Mouse (Mus musculus) brown adipose tissue, adult 24 weeks (tissue): ENCODE data around the gene Tmcc1. TPM values are rescaled to one million over a fixed set of nuclear protein-coding genes. Genes with fewer than 3 reads are reported as not detected.

Source experiments
- H3K27ac ChIP-seq: fragments of 200-500 bp; replicated peaks from 2 replicates; pipeline ENCODE4 v1.5.1; 2012; ENCODE audit warnings: low read depth, mild to moderate bottlenecking, low read length
- H3K4me1 ChIP-seq: fragments of 200-500 bp; 2 replicates; pipeline ENCODE4 v1.6.1; 2012; ENCODE audit warnings: low read length, mixed read lengths; ENCODE audit not compliant: control insufficient read depth, insufficient read depth, insufficient read length
- H3K4me3 ChIP-seq: fragments of 200-500 bp; 2 replicates; pipeline ENCODE4 v1.5.1; 2012; ENCODE audit warnings: low read depth, mild to moderate bottlenecking, low read length, moderate library complexity; ENCODE audit not compliant: insufficient read depth
- polyA plus RNA-seq: library from polyadenylated mRNA; stranded (reverse); fragments of >200 nt; gene quantifications from 2 replicates; pipeline ENCODE4 v1.2.4, GENCODE M21; 2012; ENCODE audit not compliant: missing spikeins, insufficient read depth, insufficient read length

Gene Tmcc1
- polyA plus RNA-seq, 1 experiment = 10.9 TPM

DNA sequence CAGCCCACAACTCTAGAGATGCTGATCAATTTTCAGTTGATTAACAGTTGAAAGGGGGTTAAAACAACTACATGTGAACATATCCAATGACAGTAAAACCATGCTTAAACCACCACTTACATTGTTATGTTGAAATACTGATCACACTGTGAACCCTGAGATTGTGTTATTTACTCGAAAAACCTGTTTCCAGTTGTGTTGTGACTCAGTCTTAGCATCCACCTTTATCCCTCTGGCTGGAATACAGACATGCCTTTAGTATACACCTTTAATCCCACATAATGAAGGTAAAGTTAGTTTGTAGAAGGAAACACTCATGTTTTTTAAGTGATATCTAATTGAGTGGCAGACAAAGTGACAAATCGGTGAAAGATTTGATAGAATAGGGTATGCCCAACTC lies 156.7 kb downstream of the Tmcc1 start:
- H3K4me3 ChIP-seq = no peak overlapping the region

DNA sequence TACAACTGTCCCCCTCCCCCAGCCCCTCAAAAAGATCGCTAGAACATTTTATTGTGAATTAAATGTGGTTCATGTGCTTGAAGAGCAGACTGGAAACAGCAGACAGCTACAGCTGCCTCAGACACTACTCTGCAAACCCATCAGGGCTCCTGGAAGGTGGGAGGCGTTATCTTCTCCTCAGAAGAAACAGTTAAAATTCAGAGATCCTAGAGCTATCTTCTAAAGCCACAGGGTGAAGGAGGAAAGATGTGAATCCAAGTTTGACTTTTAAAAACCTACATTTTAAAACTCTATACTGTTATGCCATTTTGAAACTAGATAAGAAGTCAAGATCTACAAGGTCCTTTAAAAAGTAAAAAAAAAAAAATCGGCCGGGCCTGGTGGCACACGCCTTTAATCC lies 162.2 kb downstream of the Tmcc1 start:
- H3K4me3 ChIP-seq = no peak overlapping the region
- no peaks in the 10 kb centered on the region for H3K4me1 ChIP-seq
- H3K27ac ChIP-seq = no peak overlapping the region

More for the DNA sequence above, 156.7 kb downstream of the Tmcc1 start:
- Histone ChIP-seq H3K27ac (no peak overlapping the region), H3K4me1 (peaks cover 3% of the 10 kb centered on the region; the same call in 1 of the 2 replicates)

DNA sequence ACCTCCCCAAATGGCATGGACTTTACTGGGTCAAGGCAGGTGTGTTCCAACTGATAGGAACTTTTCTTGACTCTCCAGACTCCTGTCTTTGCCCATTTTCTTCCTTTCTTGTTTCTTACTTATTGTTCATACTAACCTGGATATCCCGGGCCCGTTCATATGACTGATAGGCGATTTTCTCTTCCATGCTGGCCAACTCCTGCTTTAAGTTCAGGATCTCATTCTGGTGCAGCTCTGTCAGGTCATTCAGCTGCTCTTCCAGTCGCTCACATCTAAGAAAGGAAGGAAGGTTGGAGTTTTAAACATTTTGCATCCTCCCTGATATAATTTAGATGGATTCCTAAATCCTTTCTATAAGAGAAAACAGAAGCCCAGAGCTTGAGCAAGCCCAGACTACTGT lies 168.6 kb downstream of the Tmcc1 start:
- no peak overlapping the region for H3K4me3 ChIP-seq
- H3K4me1 ChIP-seq = no peaks in the 10 kb centered on the region
- H3K27ac ChIP-seq = no peak overlapping the region

DNA sequence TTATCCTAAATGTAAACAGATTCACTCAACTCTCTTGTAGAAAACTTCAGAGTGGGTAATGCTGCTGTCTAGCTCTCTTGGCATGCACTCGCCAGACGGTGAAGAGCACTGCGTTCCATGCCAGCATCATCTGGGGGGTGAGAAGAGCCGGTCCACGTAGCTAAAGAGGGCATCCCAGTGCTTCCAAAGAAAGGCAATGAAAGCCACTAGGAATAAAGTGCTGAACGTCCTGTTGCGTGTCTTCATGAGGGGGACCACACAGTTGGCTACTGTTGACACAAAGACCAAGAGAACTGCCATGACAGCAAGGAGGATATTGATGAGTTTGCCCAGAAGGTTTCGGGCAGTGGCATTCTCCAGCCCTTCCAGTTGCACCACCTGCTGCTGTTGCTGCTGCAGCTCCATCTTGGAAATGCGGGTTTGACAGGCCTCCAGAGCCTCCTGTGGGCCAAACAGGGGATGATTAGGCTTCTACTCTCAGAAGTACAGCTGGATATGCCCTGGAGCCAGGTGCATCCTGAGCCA lies 171.3 kb downstream of the Tmcc1 start:
- no peak overlapping the region for H3K4me3 ChIP-seq
- no peaks in the 10 kb centered on the region for H3K4me1 ChIP-seq
- no peak overlapping the region for H3K27ac ChIP-seq

DNA sequence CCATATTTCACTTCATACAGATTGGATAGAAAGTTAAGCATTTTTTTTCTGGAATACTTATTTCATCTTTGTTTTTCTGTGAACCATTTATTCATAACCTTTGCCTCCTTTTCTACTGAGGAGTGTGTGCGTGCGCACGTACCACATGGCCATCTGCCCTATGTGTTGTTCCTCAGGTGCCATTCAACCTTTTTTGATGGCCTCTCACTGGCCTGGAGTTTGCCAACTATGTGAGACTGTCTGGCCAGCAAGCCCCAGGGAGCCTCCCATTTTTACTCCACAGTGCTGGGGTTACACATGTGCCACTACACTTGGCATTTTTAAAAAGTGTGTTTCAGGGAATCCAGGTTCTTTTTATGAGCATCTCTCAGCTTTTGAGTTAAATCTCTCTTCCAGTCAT lies 177.4 kb downstream of the Tmcc1 start:
- Histone ChIP-seq H3K27ac (no peak overlapping the region; the same call in 1 of the 2 replicates), H3K4me1 (no peaks in the 10 kb centered on the region), H3K4me3 (no peak overlapping the region)

DNA sequence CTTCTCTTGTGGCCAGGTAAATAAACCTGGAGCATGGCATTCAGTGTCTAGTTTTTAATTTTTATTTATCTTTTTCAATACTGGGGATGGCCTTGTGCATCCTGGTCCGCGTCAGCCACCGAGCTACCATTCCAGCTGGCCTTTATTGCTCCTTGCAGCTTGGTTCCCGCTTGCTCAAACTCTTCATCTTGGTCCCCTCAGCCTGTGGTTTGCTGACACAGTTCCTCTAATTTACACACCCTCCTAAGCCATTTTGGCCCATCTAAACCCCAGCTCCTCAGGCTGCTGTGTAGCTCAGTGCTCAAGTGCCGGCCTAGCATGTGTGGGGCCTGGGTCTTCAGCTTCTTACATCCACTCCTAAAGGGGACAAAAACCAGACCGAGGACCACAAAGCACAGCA lies 179.2 kb downstream of the Tmcc1 start:
- H3K4me1 ChIP-seq = no peaks in the 10 kb centered on the region
- peak overlapping the region; percentile 9 for H3K27ac ChIP-seq
- H3K4me3 ChIP-seq = no peak overlapping the region

DNA sequence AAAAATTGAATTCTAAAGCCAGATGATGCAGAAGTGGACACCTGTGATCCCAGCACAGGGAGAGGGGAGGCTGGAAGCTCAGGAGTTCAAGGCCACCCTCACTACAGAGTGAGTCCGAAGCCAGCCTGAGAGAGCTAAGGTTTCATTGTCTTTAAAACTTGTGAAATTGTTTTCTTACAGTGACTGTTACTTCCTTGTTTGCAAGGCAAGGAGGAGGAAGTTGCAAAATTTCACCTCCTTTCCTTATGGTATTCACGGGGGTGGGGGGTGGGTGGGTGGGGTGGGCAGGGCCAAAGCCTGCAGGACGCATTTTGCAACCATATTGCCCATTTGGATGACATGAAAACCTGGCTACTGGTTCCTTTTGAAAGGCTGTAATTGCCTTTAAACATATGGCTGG lies 179.6 kb downstream of the Tmcc1 start:
- H3K27ac ChIP-seq = peak overlapping the region; percentile 49
- no peak overlapping the region for H3K4me3 ChIP-seq
- H3K4me1 ChIP-seq = no peaks in the 10 kb centered on the region

DNA sequence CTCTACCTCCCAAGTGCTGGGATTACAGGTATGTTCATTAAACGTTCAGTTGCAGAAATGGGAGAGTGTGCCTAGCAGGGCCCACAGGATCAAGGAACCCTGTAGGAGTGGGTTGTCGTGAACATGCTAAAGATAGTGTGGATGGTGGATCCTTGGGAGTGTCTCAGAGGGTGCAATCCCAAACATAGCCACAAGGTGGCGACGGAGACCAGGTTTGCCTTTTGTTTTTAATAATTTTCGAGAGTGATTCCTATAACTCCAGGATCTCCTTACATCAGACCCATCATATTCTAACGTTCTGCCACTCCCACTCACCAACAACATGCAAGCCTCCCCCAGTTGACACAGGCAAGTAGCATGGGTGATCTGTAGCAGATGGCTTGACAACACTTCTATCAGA lies 182.7 kb downstream of the Tmcc1 start:
- Histone ChIP-seq H3K4me3 (no peak overlapping the region), H3K4me1 (peaks cover 10% of the 10 kb centered on the region), H3K27ac (no peak overlapping the region)

DNA sequence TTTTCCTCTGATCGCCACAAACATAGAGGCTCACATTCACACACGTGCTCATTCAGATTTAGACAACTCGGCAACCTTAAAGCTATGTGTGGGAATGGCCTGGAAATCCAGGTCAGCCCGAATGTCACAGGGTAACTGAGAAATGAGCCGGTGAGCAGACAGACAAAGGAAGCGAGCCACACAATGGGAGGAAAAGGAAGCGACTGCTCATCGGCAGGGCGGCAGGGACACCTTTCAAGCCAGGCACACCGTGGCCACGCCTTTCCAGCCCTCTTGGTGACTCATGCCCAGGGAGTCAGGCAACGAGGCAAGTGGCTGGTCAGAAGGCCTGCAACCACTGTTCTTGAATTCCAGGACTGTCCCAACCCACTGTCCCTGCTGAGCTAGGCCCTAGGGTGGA lies 183.9 kb downstream of the Tmcc1 start:
- no peak overlapping the region for H3K4me3 ChIP-seq
- H3K27ac ChIP-seq = 0 out of 2 replicates have a peak overlapping the region, but pooled peaks have one; percentile 20
- H3K4me1 ChIP-seq = peaks cover 15% of the 10 kb centered on the region

DNA sequence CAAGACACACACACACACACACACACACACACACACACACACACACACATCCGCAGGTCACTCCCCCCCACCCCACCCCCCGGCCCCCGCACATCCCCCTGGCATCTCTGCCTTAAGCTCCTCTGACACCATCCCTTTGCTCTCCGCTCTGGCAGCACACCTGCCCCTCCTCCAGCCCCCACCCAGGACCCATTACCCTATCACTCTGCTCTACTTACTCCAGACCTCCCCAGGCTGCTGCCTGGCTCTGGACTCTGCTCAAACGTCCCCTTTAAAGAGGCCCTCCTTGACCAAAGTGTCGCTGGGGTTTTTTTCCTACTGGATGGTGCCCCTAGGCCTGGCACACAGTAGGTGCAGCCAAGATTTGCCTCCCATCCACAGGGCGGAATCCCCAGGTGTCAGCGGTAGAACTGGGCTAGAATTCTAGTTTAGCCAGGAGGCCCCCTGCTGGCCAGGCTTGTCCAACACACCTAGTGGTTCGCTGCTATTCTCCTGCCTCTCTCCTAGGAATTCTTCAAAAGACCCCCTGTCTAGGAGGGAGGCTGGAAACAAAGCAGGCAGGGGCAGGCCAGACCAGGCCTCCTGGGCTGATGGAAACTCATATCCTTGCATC lies 185.6 kb downstream of the Tmcc1 start:
- Histone ChIP-seq H3K27ac (peak overlapping the region; percentile 44; the same call in 1 of the 2 replicates), H3K4me3 (no peak overlapping the region)

DNA sequence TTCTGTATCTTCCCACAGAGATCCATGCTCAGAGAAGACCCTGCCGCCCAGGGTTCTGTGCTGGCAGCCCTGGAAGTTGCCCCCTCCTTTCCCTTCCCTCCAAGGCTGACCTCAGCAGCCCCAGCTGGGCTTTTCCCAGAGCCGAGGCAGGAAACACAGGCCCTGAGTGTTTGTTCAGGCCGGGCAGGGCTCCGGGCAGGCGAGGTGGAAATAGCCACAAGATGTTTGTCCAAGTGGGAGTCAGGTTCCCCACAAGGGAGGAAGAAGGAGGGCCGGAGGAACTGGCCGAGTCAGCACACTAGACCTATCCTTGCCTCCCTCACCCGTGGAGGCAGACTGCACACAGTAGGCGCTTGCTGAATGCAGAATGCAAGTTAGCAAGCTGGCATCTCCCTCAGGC lies 186.6 kb downstream of the Tmcc1 start:
- H3K4me3 ChIP-seq = no peak overlapping the region
- H3K4me1 ChIP-seq = peaks cover 28% of the 10 kb centered on the region
- H3K27ac ChIP-seq = peak overlapping the region; percentile 99

More for the DNA sequence above, 185.6 kb downstream of the Tmcc1 start:
- H3K4me1 ChIP-seq = peaks cover 20% of the 10 kb centered on the region

DNA sequence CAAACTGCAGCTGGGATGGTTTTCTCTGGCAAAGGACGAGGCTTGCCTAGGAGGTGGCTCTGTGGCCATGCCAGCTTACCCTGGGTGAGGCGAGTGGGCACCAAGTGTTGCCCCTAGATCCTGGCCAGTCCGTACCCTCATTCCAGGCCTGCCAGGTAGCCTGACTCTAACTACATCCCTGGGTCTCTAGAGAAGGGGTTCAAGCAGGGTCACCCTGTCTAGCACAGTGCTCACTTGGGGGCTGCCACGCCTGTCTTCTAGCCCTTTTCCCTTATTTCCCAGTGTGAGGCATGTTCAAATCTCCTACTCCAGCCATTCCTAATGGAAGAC lies 187.4 kb downstream of the Tmcc1 start:
- peak overlapping the region; percentile 99 for H3K27ac ChIP-seq
- H3K4me3 ChIP-seq = no peak overlapping the region
- H3K4me1 ChIP-seq = peaks cover 34% of the 10 kb centered on the region

DNA sequence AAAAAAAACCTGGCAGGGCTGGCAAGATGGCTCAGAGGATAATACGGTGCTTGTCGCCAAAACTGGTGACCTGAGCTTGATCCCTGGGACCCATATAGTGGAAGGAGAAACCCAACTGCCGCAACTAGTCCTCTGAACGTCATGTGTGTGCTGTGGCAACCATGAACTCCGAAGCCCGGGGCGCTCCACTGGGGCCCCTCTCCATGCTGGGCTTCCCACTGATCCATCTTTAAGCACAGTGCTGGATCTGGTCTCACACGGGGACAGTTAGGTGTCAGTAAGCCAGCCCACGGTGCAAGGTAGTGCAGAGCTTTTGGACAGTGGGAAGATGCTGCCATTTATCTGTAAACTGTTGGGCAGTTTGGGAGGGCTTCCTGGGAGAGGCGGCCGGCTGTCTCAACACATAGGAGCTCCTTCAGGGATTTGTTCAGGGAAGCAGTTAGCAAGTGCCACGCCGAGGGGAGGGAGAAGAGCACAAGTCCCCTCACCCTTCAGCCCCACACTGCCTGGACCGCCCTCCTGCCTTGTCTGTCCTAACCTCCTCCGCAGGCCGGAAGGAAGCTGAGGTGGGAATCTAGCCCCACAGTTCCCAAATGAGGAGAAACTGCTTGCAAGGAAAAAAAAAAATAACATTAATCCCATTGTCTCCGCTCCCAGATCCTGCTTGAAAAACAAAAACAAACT lies 187.9 kb downstream of the Tmcc1 start:
- no peak overlapping the region for H3K4me3 ChIP-seq
- H3K4me1 ChIP-seq = peaks cover 36% of the 10 kb centered on the region
- H3K27ac ChIP-seq = peak overlapping the region; percentile 99

DNA sequence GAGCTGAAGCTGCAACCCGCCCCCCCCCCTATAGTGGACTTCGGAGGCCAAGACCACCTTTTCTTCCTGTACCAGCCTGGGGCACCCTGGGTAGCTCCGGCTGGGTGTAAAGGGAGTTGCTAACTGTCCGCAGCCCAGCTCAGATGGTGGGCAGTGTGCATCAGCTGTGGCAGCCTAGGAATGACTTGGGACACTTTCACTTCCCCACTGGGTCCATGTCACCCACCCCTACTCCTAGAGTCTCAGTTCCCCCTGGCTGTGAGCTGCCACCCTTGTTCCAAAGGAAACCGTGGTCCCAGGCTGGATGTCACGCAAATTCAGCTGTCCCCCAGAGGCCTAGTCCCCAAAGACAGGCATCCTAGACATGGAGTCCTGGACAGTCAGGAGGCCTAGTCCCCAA lies 188.6 kb downstream of the Tmcc1 start:
- H3K4me3 ChIP-seq = no peak overlapping the region
- H3K4me1 ChIP-seq = peaks cover 38% of the 10 kb centered on the region
- H3K27ac ChIP-seq = peak overlapping the region; percentile 99

DNA sequence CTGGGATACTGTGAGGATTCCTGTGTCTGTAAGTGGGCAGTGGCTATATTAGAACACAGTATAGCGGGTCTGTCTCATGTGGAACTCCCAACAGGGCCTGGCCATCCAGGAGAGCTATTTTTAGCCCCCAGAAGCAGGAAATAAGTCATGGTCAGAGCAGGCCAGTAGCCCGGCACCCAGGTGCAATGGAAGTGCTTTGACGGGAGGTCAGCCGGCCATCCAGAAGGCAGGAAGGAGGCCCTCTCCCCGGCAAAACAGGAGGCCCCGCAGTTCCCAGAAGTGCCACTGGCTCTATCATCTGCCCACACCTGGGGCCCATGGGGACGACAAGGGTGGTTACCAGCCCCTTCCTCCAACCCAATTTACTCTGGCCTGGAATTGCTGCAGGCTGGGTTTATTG lies 189.2 kb downstream of the Tmcc1 start:
- H3K27ac ChIP-seq = peak overlapping the region; percentile 99
- H3K4me3 ChIP-seq = peak overlapping the region; percentile 26
- H3K4me1 ChIP-seq = peaks cover 44% of the 10 kb centered on the region

DNA sequence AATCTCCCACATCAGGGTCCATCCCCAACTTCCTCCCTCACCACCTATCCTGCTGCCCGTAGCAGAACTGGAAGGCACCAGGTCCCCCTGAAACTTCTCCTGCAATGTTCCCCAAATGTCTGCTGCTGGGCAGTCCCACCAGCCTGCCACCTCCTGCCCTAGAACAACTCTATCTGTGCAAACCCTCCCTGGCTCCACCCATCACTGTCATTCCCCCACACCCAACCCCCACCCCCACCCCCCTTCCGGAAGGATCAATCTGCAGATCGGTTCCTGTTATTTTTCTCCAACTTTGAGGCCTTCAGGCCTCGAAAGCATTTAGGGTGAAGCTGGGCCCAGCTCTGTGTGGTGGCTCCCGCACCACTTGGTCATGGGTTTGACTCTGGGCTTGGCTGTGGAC lies 189.8 kb downstream of the Tmcc1 start:
- Histone ChIP-seq H3K4me1 (peaks cover 49% of the 10 kb centered on the region), H3K27ac (peak overlapping the region; percentile 99), H3K4me3 (peak overlapping the region; percentile 26)
